Mouse (Mus musculus): Measurements from ENCODE around the gene Htr1a. TPM values are rescaled to one million over a fixed set of nuclear protein-coding genes. Genes with fewer than 3 reads are reported as not detected.

Gene Htr1a
- 0.04 and 0.05 TPM in 2 replicates for polyA plus RNA-seq (2014; fragmentation: Nextera tagmentation; extraction: Ambion mirVana)

DNA sequence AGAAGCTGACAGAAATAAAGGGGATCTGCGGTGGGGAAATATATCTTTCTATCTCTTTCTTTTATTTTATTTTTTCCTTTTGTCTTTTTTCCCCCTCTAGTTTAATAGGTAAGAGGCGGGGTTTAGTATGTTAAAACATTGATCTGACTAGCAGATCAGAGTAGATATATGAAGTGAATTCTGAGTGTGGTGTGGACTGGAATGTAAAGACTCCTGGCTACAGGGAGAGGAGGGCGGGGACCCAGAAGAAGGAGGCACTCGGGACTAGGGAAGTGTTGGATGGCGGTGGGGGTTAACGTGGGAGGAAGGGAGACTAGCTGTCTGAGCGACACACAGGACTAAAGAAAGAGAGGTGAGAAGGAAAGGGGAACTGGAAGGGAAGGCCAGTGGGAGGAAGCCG is at the start of gene Htr1a:
TSS of gene Htr1a (plus strand) at position 301 of the 400 bp plus-strand sequence.
- no peaks in the 10 kb centered on the region for H3K36me3 ChIP-seq (ENCODE audit: control insufficient read depth, insufficient read depth, low read length)
- peaks cover 38% of the 10 kb centered on the region for H3K27me3 ChIP-seq (ENCODE audit: control insufficient read depth, insufficient read depth, low read length)
- 6% methylated on average over 8 of the region's 8 CpGs for WGBS
- H3K9ac ChIP-seq (ENCODE audit: low read length), result no peak within 1 kb of the TSS
- DNase-seq (ENCODE audit: low spot score, missing footprints), result no peak
- H3K4me2 ChIP-seq, result peak within 1 kb of the TSS; percentile 41
- 0 out of 2 replicates have a peak, but pooled peaks cover 6% of the 10 kb centered on the region for H3K4me1 ChIP-seq (ENCODE audit: control insufficient read depth, insufficient read depth, low read length)
- no peak for ATAC-seq (ENCODE audit: low FRiP score)
- no peak within 1 kb of the TSS for H3K27ac ChIP-seq (ENCODE audit: low read depth, low read length)
- H3K9me3 ChIP-seq (ENCODE audit: control insufficient read depth, low read length), result no peaks in the 10 kb centered on the region
- peak within 1 kb of the TSS; percentile 22 for H3K4me3 ChIP-seq (ENCODE audit: low read depth, low read length)

DNA sequence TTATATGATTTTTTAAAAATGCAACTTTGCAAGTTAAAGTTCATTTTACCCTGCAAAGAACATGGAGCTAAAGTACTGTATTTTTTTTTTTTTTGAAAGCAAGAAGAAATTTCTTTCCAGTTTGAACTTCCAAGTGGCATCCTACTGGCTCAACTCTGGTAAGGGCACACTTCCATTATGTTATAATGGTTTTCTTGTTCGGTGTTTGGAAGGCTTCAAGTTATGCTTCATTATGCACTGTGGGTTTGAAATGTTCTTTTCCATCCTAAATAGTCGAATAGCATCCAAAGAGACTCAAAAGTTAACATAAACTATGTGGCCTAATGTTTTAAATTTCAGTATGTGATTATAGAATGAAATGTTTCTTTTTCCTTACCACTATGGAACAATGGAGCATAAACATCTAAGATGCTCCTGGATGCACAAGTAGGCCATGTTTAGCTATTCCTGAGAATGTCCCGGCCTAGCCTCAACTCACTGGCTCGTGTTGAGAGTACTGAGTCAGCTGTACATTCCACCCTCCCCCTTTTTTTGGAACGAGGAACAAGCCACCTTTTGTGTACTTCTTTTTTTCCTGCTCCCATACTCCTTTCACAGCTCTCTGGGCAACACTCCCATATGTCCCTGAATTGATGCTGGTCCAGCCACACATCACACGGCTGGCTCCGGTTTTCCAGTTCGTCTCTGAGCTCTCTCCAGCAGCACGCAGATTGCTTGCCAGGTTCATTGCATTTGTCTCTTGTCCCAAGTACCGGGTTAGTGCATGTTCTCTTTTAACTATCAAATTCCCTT is 31.7 kb upstream of the Htr1a start:
- Histone ChIP-seq H3K4me3 (ENCODE audit: low read depth, low read length) (no peak overlapping the region), H3K27me3 (ENCODE audit: control insufficient read depth, insufficient read depth, low read length) (no peaks in the 10 kb centered on the region), H3K36me3 (ENCODE audit: control insufficient read depth, insufficient read depth, low read length) (no peaks in the 10 kb centered on the region), H3K9me3 (ENCODE audit: control insufficient read depth, low read length) (no peaks in the 10 kb centered on the region), H3K4me1 (ENCODE audit: control insufficient read depth, insufficient read depth, low read length) (no peaks in the 10 kb centered on the region), H3K4me2 (no peak overlapping the region), H3K27ac (ENCODE audit: low read depth, low read length) (no peak overlapping the region), H3K9ac (ENCODE audit: low read length) (no peak overlapping the region)
- no peak for ATAC-seq (ENCODE audit: low FRiP score)
- DNase-seq (ENCODE audit: low spot score, missing footprints), result no peak
- WGBS, result 82% methylated on average over 10 of the region's 10 CpGs

DNA sequence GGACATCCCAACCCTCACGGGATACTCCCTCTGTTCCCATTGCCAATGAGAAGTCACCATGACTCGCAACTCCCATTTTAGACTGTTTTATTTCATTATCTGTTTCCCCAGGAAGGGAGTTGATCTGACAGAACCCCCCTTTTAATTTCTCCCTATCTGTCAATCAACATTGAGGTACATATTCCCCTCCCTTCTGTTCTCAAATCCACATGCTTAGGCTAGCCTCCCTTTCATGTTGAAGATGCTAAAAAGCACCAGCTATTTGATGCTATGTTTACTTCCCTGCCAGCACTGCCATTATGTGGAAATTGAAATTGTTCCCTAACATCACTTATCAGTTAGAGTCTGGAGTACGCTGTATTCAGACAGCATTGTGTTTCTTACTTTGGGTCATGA is 31.1 kb upstream of the Htr1a start:
- no peak overlapping the region for H3K27ac ChIP-seq (ENCODE audit: low read depth, low read length)
- no peak overlapping the region for H3K4me3 ChIP-seq (ENCODE audit: low read depth, low read length)
- no peak overlapping the region for H3K4me2 ChIP-seq
- H3K4me1 ChIP-seq (ENCODE audit: control insufficient read depth, insufficient read depth, low read length), result no peaks in the 10 kb centered on the region
- no peak overlapping the region for H3K9ac ChIP-seq (ENCODE audit: low read length)
- DNase-seq (ENCODE audit: low spot score, missing footprints) (no peak), ATAC-seq (ENCODE audit: low FRiP score) (no peak)
- no peaks in the 10 kb centered on the region for H3K9me3 ChIP-seq (ENCODE audit: control insufficient read depth, low read length)
- H3K27me3 ChIP-seq (ENCODE audit: control insufficient read depth, insufficient read depth, low read length), result no peaks in the 10 kb centered on the region
- WGBS, result 87% methylated on average over 3 of the region's 3 CpGs
- no peaks in the 10 kb centered on the region for H3K36me3 ChIP-seq (ENCODE audit: control insufficient read depth, insufficient read depth, low read length)

DNA sequence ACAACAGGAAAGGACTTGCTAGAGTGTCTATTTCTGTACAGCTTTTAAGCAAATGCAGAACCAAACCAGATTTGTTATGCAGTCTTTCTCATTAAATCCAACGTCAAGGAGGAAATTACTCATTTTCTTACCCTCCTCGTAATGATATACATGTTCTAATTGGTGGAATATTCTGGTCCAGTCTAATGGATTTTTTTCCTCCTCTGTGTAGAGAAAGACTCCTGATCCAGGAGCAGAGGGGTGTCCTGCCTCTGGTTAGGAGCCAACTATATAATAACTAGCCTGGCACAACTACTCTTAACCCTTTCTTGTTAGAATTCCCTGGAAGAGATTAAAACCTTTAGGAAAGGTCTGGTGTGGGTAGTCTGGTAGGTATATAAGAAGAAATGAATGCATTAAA is 10.3 kb upstream of the Htr1a start:
- 87% methylated on average over 2 of the region's 2 CpGs for WGBS
- no peak overlapping the region for H3K27ac ChIP-seq (ENCODE audit: low read depth, low read length)

DNA sequence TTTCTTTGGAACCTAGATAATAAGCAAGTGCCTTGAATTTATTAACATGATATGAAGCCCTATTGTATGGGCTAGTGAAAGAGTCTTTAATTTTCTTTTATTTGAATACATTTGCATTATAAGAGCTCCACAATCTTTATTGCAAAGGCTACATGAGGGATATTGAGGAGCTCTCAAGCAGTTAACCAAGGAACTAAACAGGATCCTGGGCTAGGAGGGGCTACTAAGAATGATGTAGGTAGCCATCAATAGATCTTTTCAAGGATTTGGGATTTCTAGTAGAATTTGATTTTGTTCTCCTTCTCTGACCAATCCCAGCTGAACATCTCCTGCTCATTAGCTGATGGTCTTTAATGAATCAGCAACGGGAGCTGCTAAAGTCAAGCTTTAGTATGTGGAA is 9.8 kb upstream of the Htr1a start:
- ATAC-seq (ENCODE audit: low FRiP score) (no peak), DNase-seq (ENCODE audit: low spot score, missing footprints) (no peak)
- Histone ChIP-seq H3K4me2 (no peak overlapping the region), H3K27me3 (ENCODE audit: control insufficient read depth, insufficient read depth, low read length) (no peaks in the 10 kb centered on the region), H3K9me3 (ENCODE audit: control insufficient read depth, low read length) (no peaks in the 10 kb centered on the region), H3K4me1 (ENCODE audit: control insufficient read depth, insufficient read depth, low read length) (no peaks in the 10 kb centered on the region), H3K4me3 (ENCODE audit: low read depth, low read length) (no peak overlapping the region), H3K36me3 (ENCODE audit: control insufficient read depth, insufficient read depth, low read length) (no peaks in the 10 kb centered on the region), H3K9ac (ENCODE audit: low read length) (no peak overlapping the region), H3K27ac (ENCODE audit: low read depth, low read length) (no peak overlapping the region)
- WGBS, result 90% methylated on average over 1 of the region's 1 CpGs

More for the DNA sequence above, 10.3 kb upstream of the Htr1a start:
- H3K4me2 ChIP-seq, result no peak overlapping the region
- no peaks in the 10 kb centered on the region for H3K36me3 ChIP-seq (ENCODE audit: control insufficient read depth, insufficient read depth, low read length)
- H3K4me3 ChIP-seq (ENCODE audit: low read depth, low read length), result no peak overlapping the region
- ATAC-seq (ENCODE audit: low FRiP score), result no peak
- H3K4me1 ChIP-seq (ENCODE audit: control insufficient read depth, insufficient read depth, low read length), result no peaks in the 10 kb centered on the region
- no peaks in the 10 kb centered on the region for H3K27me3 ChIP-seq (ENCODE audit: control insufficient read depth, insufficient read depth, low read length)
- no peak for DNase-seq (ENCODE audit: low spot score, missing footprints)
- no peaks in the 10 kb centered on the region for H3K9me3 ChIP-seq (ENCODE audit: control insufficient read depth, low read length)
- H3K9ac ChIP-seq (ENCODE audit: low read length), result no peak overlapping the region

DNA sequence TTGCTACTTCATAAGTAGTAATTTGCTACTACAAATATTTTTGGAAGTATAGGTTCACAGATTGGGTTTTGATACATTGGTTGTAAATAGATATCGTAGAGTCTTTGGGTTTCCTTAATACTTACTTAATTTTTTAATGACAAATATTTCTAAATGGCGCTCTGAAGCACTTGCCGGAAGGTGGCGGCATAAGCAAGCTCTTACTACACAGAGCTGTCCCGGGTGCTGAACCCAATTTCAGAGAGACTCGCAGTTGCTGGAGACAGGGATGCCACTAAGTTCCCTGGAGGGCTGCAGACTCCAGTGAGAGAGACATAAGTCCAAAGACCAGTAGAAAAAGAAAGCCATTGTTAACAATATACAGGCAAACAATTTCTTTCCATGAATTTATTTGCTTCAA is 863 bp upstream of the Htr1a start:
- Histone ChIP-seq H3K36me3 (ENCODE audit: control insufficient read depth, insufficient read depth, low read length) (no peaks in the 10 kb centered on the region), H3K4me3 (ENCODE audit: low read depth, low read length) (no peak overlapping the region), H3K4me2 (no peak overlapping the region), H3K9ac (ENCODE audit: low read length) (no peak overlapping the region), H3K27me3 (ENCODE audit: control insufficient read depth, insufficient read depth, low read length) (peaks cover 38% of the 10 kb centered on the region), H3K4me1 (ENCODE audit: control insufficient read depth, insufficient read depth, low read length) (0 out of 2 replicates have a peak, but pooled peaks cover 6% of the 10 kb centered on the region), H3K27ac (ENCODE audit: low read depth, low read length) (no peak overlapping the region), H3K9me3 (ENCODE audit: control insufficient read depth, low read length) (no peaks in the 10 kb centered on the region)
- peak; percentile 91 for DNase-seq (ENCODE audit: low spot score, missing footprints)
- 0 out of 2 replicates have a peak, but pooled peaks have one; percentile 34 for ATAC-seq (ENCODE audit: low FRiP score)
- WGBS, result 8% methylated on average over 6 of the region's 6 CpGs

DNA sequence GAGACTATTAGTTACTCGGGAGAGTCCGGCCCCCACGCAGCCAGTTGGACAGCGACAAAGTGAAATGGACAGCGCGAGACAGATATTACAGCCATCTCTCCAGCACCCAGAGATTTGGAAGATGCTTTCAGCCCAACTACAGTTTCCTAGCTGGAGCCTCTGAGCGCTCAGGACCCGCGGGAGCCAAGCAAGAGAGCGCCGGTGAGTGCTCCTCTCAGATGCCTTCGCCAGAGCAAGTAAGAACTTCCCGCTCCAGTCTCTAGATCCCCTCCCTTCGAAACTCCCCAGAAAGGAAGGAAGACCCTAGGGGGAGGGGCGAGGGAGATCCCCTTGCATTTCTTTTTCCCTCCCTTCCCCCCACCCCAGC is 415 bp downstream of the Htr1a start:
- no peak overlapping the region for H3K9ac ChIP-seq (ENCODE audit: low read length)
- H3K4me2 ChIP-seq, result peak overlapping the region; percentile 41
- peaks cover 38% of the 10 kb centered on the region for H3K27me3 ChIP-seq (ENCODE audit: control insufficient read depth, insufficient read depth, low read length)
- H3K4me1 ChIP-seq (ENCODE audit: control insufficient read depth, insufficient read depth, low read length), result 0 out of 2 replicates have a peak, but pooled peaks cover 6% of the 10 kb centered on the region
- H3K9me3 ChIP-seq (ENCODE audit: control insufficient read depth, low read length), result no peaks in the 10 kb centered on the region
- H3K4me3 ChIP-seq (ENCODE audit: low read depth, low read length), result peak overlapping the region; percentile 22
- DNase-seq (ENCODE audit: low spot score, missing footprints), result peak; percentile 85
- no peak; the same call in 1 of the 2 replicates for ATAC-seq (ENCODE audit: low FRiP score)
- no peaks in the 10 kb centered on the region for H3K36me3 ChIP-seq (ENCODE audit: control insufficient read depth, insufficient read depth, low read length)
- WGBS, result under 1% methylated on average over 15 of the region's 15 CpGs
- no peak overlapping the region for H3K27ac ChIP-seq (ENCODE audit: low read depth, low read length)

DNA sequence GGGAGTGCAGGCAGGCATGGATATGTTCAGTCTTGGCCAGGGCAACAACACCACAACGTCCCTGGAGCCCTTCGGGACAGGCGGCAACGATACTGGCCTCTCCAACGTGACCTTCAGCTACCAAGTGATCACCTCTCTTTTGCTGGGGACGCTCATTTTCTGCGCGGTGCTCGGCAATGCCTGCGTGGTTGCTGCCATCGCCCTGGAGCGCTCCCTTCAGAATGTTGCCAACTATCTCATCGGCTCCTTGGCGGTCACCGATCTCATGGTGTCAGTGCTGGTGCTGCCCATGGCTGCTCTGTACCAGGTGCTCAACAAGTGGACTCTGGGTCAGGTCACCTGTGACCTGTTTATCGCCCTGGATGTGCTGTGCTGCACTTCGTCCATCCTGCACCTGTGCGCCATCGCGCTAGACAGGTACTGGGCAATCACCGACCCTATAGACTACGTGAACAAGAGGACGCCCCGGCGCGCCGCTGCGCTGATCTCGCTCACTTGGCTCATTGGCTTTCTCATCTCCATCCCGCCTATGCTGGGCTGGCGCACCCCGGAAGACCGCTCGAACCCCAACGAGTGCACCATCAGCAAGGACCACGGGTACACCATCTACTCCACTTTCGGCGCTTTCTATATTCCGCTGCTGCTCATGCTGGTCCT is 927 bp downstream of the Htr1a start:
- ATAC-seq (ENCODE audit: low FRiP score), result peak; percentile 55
- Histone ChIP-seq H3K27ac (ENCODE audit: low read depth, low read length) (no peak overlapping the region), H3K9me3 (ENCODE audit: control insufficient read depth, low read length) (no peaks in the 10 kb centered on the region), H3K36me3 (ENCODE audit: control insufficient read depth, insufficient read depth, low read length) (no peaks in the 10 kb centered on the region), H3K27me3 (ENCODE audit: control insufficient read depth, insufficient read depth, low read length) (peaks cover 38% of the 10 kb centered on the region), H3K4me2 (peak overlapping the region; percentile 41), H3K4me1 (ENCODE audit: control insufficient read depth, insufficient read depth, low read length) (0 out of 2 replicates have a peak, but pooled peaks cover 6% of the 10 kb centered on the region), H3K4me3 (ENCODE audit: low read depth, low read length) (peak overlapping the region; percentile 22), H3K9ac (ENCODE audit: low read length) (no peak overlapping the region)
- DNase-seq (ENCODE audit: low spot score, missing footprints), result peak; percentile 81
- WGBS, result under 1% methylated on average over 39 of the region's 39 CpGs

DNA sequence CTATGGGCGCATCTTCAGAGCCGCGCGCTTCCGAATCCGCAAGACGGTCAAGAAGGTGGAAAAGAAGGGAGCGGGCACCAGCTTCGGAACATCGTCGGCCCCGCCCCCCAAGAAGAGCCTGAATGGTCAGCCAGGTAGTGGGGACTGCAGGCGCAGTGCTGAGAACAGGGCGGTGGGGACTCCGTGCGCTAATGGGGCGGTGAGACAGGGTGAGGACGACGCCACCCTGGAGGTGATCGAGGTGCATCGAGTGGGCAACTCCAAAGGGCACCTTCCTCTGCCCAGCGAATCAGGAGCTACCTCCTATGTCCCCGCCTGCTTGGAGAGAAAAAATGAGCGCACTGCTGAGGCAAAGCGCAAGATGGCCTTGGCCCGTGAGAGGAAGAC is 1.4 kb downstream of the Htr1a start:
- peak overlapping the region; percentile 41 for H3K4me2 ChIP-seq
- no peaks in the 10 kb centered on the region for H3K9me3 ChIP-seq (ENCODE audit: control insufficient read depth, low read length)
- peak; percentile 33; the same call in 1 of the 2 replicates for ATAC-seq (ENCODE audit: low FRiP score)
- H3K4me3 ChIP-seq (ENCODE audit: low read depth, low read length), result peak overlapping the region; percentile 22
- 0 out of 2 replicates have a peak, but pooled peaks cover 6% of the 10 kb centered on the region for H3K4me1 ChIP-seq (ENCODE audit: control insufficient read depth, insufficient read depth, low read length)
- peaks cover 38% of the 10 kb centered on the region for H3K27me3 ChIP-seq (ENCODE audit: control insufficient read depth, insufficient read depth, low read length)
- no peak for DNase-seq (ENCODE audit: low spot score, missing footprints)
- no peaks in the 10 kb centered on the region for H3K36me3 ChIP-seq (ENCODE audit: control insufficient read depth, insufficient read depth, low read length)
- H3K27ac ChIP-seq (ENCODE audit: low read depth, low read length), result no peak overlapping the region
- no peak overlapping the region for H3K9ac ChIP-seq (ENCODE audit: low read length)
- 1% methylated on average over 26 of the region's 26 CpGs for WGBS
